Mouse (Mus musculus) erythroid progenitor cell, adult 5-6 weeks (primary cell): ENCODE results near the gene Acat3. TPM values are rescaled to one million over a fixed set of nuclear protein-coding genes. Genes with fewer than 3 reads are reported as not detected.
"Not testable (repeated sequence)": the region's sequence is repeated elsewhere in the genome, so short reads cannot be mapped to it uniquely, and the experiment has no call there.

ENCODE experiments used
- ATAC-seq: replicated peaks from 2 replicates; pipeline ENCODE4 v1.8.0; 2016; ENCODE audit warnings: moderate number of reproducible peaks, mild to moderate bottlenecking, moderate TSS enrichment, inconsistent platforms; ENCODE audit not compliant: poor library complexity, low FRiP score, severe bottlenecking
- total RNA-seq, 2 experiments: library from RNA; stranded (forward) in 1 of 2; stranded (reverse) in 1 of 2; fragments of 150-400 nt in 1 of 2; fragments of 186-747, 209-891 nt in 1 of 2; gene quantifications; 2 replicates each; pipeline versions ENCODE4 v1.2.3 to v1.2.4; 2015 to 2017; ENCODE audit warnings: low replicate concordance in 2 of 2

Gene Acat3
- total RNA-seq (2015; ENCODE audit: low replicate concordance) (not detected in 2 replicates), total RNA-seq (2017; ENCODE audit: low replicate concordance) (not detected in 2 replicates)

- ATAC-seq, result peak; percentile 60; the same call in 1 of the 2 replicates
Observed at GRCm38 (mm10) chr17:12940151-12940805, at the start of gene Acat3. Gene Acat3, minus strand, starts transcription at chr17:12940600.

- ATAC-seq, result not testable (repeated sequence)
Observed at GRCm38 (mm10) chr17:12988096-12988495, 47.7 kb upstream of the Acat3 start.

- no peak for ATAC-seq
Observed at GRCm38 (mm10) chr17:12983988-12984387, 43.6 kb upstream of the Acat3 start.

- ATAC-seq, result no peak
Observed at GRCm38 (mm10) chr17:12978546-12978945, 38.1 kb upstream of the Acat3 start.

- ATAC-seq, result no peak
Observed at GRCm38 (mm10) chr17:12973851-12974250, 33.5 kb upstream of the Acat3 start.

- no peak for ATAC-seq
Observed at GRCm38 (mm10) chr17:12967173-12967572, 26.8 kb upstream of the Acat3 start.

GRCm38 (mm10) chr17:12963476-12963875 is 23.1 kb upstream of the Acat3 start:
- no peak for ATAC-seq

- peak; percentile 97 for ATAC-seq
Observed at GRCm38 (mm10) chr17:12960331-12960873, 20.0 kb upstream of the Acat3 start, which contains the start of gene Acat2. Gene Acat2, minus strand, starts transcription at chr17:12960747.

- not testable (repeated sequence) for ATAC-seq
Observed at GRCm38 (mm10) chr17:12959377-12959776, 19.0 kb upstream of the Acat3 start.

GRCm38 (mm10) chr17:12956664-12957063 is 16.3 kb upstream of the Acat3 start:
- no peak for ATAC-seq

GRCm38 (mm10) chr17:12949669-12950068 is 9.3 kb upstream of the Acat3 start:
- no peak for ATAC-seq

GRCm38 (mm10) chr17:12942459-12943162 is 2.2 kb upstream of the Acat3 start:
- ATAC-seq, result no peak

- no peak for ATAC-seq
Observed at GRCm38 (mm10) chr17:12941543-12942260, 1.3 kb upstream of the Acat3 start.

GRCm38 (mm10) chr17:12939377-12940148 is 837 bp downstream of the Acat3 start:
- ATAC-seq, result peak; percentile 60

- ATAC-seq, result no peak
Observed at GRCm38 (mm10) chr17:12938077-12938476, 2.3 kb downstream of the Acat3 start.

GRCm38 (mm10) chr17:12937412-12937970 is 2.9 kb downstream of the Acat3 start:
- ATAC-seq, result no peak

GRCm38 (mm10) chr17:12935719-12936118 is 4.7 kb downstream of the Acat3 start:
- ATAC-seq, result no peak

GRCm38 (mm10) chr17:12931576-12931975 is 8.8 kb downstream of the Acat3 start:
- ATAC-seq, result not testable (repeated sequence)

GRCm38 (mm10) chr17:12925703-12926180 is 14.7 kb downstream of the Acat3 start:
- ATAC-seq, result no peak
